Mouse (Mus musculus) limb, embryonic 11.5 days (tissue): ENCODE data around the gene Sema6d. TPM values are rescaled to one million over a fixed set of nuclear protein-coding genes. Genes with fewer than 3 reads are reported as not detected.

ENCODE experiments used
- ATAC-seq: fragments of 200-750 bp; cut with Nextera tagmentation; 2 replicates; pipeline ENCODE4 v1.8.0; 2017; ENCODE audit warnings: low read depth; ENCODE audit not compliant: insufficient number of reproducible peaks, low FRiP score, low TSS enrichment
- DNase-seq: peaks from one replicate; pipeline ENCODE4 v3.0.0-alpha.2; 2015; ENCODE audit warnings: low spot score
- H3K27ac ChIP-seq: fragments of 300-500 bp; sonication (generic); replicated peaks from 2 replicates; pipeline ENCODE4 v1.5.1; 2014; ENCODE audit warnings: low read depth, mild to moderate bottlenecking, low read length
- H3K27me3 ChIP-seq: fragments of 300-500 bp; sonication (generic); 2 replicates; pipeline ENCODE4 v1.6.1; 2014; ENCODE audit warnings: mild to moderate bottlenecking, low read length, mixed read lengths; ENCODE audit not compliant: control insufficient read depth, insufficient read depth
- H3K36me3 ChIP-seq: fragments of 300-500 bp; sonication (generic); 2 replicates; pipeline ENCODE4 v1.6.1; 2014; ENCODE audit warnings: mild to moderate bottlenecking, low read length, moderate library complexity, mixed read lengths; ENCODE audit not compliant: control insufficient read depth, insufficient read depth
- H3K4me1 ChIP-seq: fragments of 300-500 bp; sonication (generic); 2 replicates; pipeline ENCODE4 v1.6.1; 2014; ENCODE audit warnings: low read length, mixed read lengths; ENCODE audit not compliant: control insufficient read depth, insufficient read depth
- H3K4me2 ChIP-seq: fragments of 300-500 bp; sonication (generic); 2 replicates; pipeline ENCODE4 v1.6.1; 2014; ENCODE audit warnings: low read depth, mild to moderate bottlenecking, moderate library complexity; ENCODE audit not compliant: severe bottlenecking
- H3K4me3 ChIP-seq: fragments of 300-500 bp; sonication (generic); 2 replicates; pipeline ENCODE4 v1.5.1; 2014; ENCODE audit warnings: low read depth, low read length
- H3K9ac ChIP-seq: fragments of 300-500 bp; sonication (generic); 2 replicates; pipeline ENCODE4 v1.6.1; 2014; ENCODE audit warnings: mild to moderate bottlenecking, low read length
- H3K9me3 ChIP-seq: fragments of 300-500 bp; sonication (generic); 2 replicates; pipeline ENCODE4 v1.6.1; 2016; ENCODE audit warnings: low read length; ENCODE audit not compliant: control insufficient read depth
- WGBS: fragments of 180-500 bp; shearing (Covaris S2); extraction: QIAGEN DNeasy Blood & Tissue Kit; methylation state at CpG from one replicate; pipeline ENCODE4 v1.1.7; 2014; 5-methylcytosine and 5-hydroxymethylcytosine counted together
- polyA plus RNA-seq: library from polyadenylated mRNA; unstranded; fragments of >200 nt; fragmentation: Nextera tagmentation; extraction: Ambion mirVana; gene quantifications from 2 replicates; pipeline ENCODE4 v1.2.1, GENCODE M21; 2014

Sema6d gene
- polyA plus RNA-seq = 6.2 and 6.8 TPM in 2 replicates

- Histone ChIP-seq H3K9ac (no peak within 1 kb of the TSS), H3K36me3 (no peaks in the 10 kb centered on the region), H3K27me3 (peaks cover 31% of the 10 kb centered on the region), H3K4me3 (peak within 1 kb of the TSS; percentile 28), H3K4me1 (peaks cover 5% of the 10 kb centered on the region; the same call in 1 of the 2 replicates), H3K27ac (no peak within 1 kb of the TSS), H3K9me3 (no peaks in the 10 kb centered on the region), H3K4me2 (peak within 1 kb of the TSS; percentile 87)
- WGBS = 2% methylated on average over 28 of the region's 29 CpGs
- DNase-seq (peak; percentile 51), ATAC-seq (peak; percentile 71)
Observed at GRCm38 (mm10) chr2:124089813-124090230, at the start of gene Sema6d. Sema6d (plus strand) TSS chr2:124089969.

- no peaks in the 10 kb centered on the region for H3K27me3 ChIP-seq
- H3K4me2 ChIP-seq = no peak overlapping the region
- ATAC-seq (no peak), DNase-seq (no peak)
- H3K4me1 ChIP-seq = no peaks in the 10 kb centered on the region
- no peaks in the 10 kb centered on the region for H3K9me3 ChIP-seq
- 75% methylated on average over 3 of the region's 3 CpGs for WGBS
- H3K36me3 ChIP-seq = no peaks in the 10 kb centered on the region
- H3K9ac ChIP-seq = no peak overlapping the region
- H3K27ac ChIP-seq = no peak overlapping the region
- no peak overlapping the region for H3K4me3 ChIP-seq
Observed at GRCm38 (mm10) chr2:124059910-124060309, 29.9 kb upstream of the Sema6d start.

GRCm38 (mm10) chr2:124068380-124068779 is 21.4 kb upstream of the Sema6d start:
- H3K9me3 ChIP-seq = no peaks in the 10 kb centered on the region
- H3K4me2 ChIP-seq = no peak overlapping the region
- no peak overlapping the region for H3K4me3 ChIP-seq
- H3K9ac ChIP-seq = no peak overlapping the region
- H3K27me3 ChIP-seq = no peaks in the 10 kb centered on the region
- no peak overlapping the region for H3K27ac ChIP-seq
- ATAC-seq = no peak
- no peaks in the 10 kb centered on the region for H3K4me1 ChIP-seq
- H3K36me3 ChIP-seq = no peaks in the 10 kb centered on the region
- 89% methylated on average over 4 of the region's 4 CpGs for WGBS
- no peak for DNase-seq

DNA sequence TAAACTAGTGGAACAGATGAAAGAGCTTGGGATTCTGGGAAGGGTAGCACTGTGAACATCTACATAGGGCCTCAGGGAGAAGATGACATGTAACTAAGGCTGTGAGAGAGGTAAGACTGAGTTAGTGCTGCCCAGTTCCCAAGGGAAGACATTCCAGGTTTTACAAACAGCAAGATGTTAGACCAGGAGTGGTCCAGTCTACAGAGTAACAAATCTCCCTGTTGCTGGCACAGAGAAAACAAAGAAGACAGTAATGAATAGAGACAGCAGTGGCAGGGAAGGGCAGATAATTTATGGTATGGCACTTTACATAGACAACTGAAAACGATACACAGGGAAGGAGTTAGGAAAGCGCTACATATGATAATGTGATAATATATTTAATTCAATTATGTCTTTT is 19.1 kb upstream of the Sema6d start:
- no peaks in the 10 kb centered on the region for H3K36me3 ChIP-seq
- H3K27ac ChIP-seq = no peak overlapping the region
- 45% methylated on average over 2 of the region's 2 CpGs for WGBS
- H3K4me1 ChIP-seq = no peaks in the 10 kb centered on the region
- no peaks in the 10 kb centered on the region for H3K9me3 ChIP-seq
- no peaks in the 10 kb centered on the region for H3K27me3 ChIP-seq
- ATAC-seq (no peak), DNase-seq (no peak)
- H3K4me3 ChIP-seq = no peak overlapping the region
- no peak overlapping the region for H3K9ac ChIP-seq
- H3K4me2 ChIP-seq = no peak overlapping the region

GRCm38 (mm10) chr2:124071380-124071779 is 18.4 kb upstream of the Sema6d start:
- H3K9ac ChIP-seq = no peak overlapping the region
- no peaks in the 10 kb centered on the region for H3K4me1 ChIP-seq
- DNase-seq = no peak
- no peaks in the 10 kb centered on the region for H3K9me3 ChIP-seq
- H3K27ac ChIP-seq = no peak overlapping the region
- H3K4me3 ChIP-seq = no peak overlapping the region
- H3K36me3 ChIP-seq = no peaks in the 10 kb centered on the region
- H3K4me2 ChIP-seq = no peak overlapping the region
- no peak for ATAC-seq
- H3K27me3 ChIP-seq = no peaks in the 10 kb centered on the region
- 0% methylated on average over 2 of the region's 2 CpGs for WGBS

DNA sequence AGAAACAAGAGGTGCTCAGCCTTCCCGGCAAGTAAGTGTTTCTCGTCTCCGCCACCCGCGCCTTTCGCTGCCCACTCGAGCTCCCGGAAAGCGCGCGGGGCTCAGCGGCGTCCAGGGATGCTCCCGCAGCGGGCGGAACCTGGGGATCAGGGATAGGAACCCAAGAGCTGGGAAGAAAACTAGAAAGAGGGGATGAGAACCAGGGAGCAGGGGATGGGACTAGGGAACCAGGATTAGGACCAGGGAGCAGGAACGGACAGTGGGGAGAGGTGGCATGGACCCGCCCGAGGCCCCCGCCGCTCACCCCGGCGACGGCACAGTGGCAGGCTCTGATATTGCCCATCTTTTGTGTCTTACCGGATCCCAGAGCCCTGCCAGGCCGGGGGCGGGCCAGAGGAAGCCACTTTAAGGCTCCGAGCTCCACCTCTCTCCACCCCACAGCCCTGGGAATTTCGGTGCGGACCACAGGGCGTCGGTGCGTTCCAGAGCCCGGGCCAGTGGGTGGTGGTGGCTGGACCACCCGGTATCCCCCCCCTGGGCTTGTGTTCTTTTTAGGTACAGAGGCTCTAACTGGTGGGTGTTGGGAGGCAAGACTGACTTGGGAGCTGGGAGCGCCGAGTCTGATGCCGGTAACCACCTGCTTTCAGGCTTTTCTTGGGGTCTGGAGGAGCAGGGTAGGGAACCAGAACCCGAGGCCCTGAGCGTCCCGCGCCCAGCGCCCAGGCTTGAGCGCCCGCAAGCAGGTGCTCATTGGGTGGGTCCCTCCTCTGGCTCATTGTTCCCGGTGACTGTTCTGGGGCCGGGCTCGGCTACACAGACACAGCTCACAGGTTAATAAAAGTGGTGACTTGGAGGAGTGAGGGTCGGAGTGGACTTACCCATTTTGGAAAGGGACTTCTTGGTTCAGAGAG is 717 bp downstream of the Sema6d start:
- no peaks in the 10 kb centered on the region for H3K36me3 ChIP-seq
- no peak overlapping the region for H3K27ac ChIP-seq
- peaks cover 5% of the 10 kb centered on the region; the same call in 1 of the 2 replicates for H3K4me1 ChIP-seq
- no peaks in the 10 kb centered on the region for H3K9me3 ChIP-seq
- H3K4me3 ChIP-seq = peak overlapping the region; percentile 28
- peaks cover 31% of the 10 kb centered on the region for H3K27me3 ChIP-seq
- WGBS = 2% methylated on average over 41 of the region's 49 CpGs
- ATAC-seq (peak; percentile 52; the same call in 1 of the 2 replicates), DNase-seq (peak; percentile 41)
- peak overlapping the region; percentile 87 for H3K4me2 ChIP-seq
- no peak overlapping the region for H3K9ac ChIP-seq

DNA sequence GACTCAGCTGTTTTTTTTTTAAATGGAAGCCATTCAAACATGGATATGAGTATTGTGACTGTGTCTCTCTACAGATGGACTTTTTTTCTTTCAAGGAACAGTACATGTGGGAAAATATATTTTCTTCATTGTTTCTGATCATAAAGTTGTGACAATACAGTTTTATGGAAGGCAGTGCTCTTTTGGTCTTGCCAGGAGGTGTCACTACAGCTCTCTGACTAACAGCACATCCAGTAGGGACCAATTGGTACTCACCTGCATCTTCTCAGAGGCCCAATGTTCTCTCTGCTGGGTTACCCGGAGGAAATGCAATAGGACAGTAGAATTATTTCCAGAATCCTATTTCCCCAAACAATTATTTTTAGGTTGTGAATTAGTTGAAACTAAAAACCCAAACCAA is 9.9 kb downstream of the Sema6d start:
- DNase-seq = no peak
- Histone ChIP-seq H3K27ac (no peak overlapping the region), H3K9me3 (no peaks in the 10 kb centered on the region), H3K4me3 (no peak overlapping the region), H3K9ac (no peak overlapping the region), H3K4me1 (no peaks in the 10 kb centered on the region), H3K4me2 (no peak overlapping the region), H3K27me3 (no peaks in the 10 kb centered on the region), H3K36me3 (no peaks in the 10 kb centered on the region)
- 41% methylated on average over 1 of the region's 1 CpGs for WGBS
- no peak for ATAC-seq

GRCm38 (mm10) chr2:124100486-124101200 is 10.9 kb downstream of the Sema6d start:
- no peak overlapping the region for H3K4me3 ChIP-seq
- no peaks in the 10 kb centered on the region for H3K27me3 ChIP-seq
- H3K36me3 ChIP-seq = no peaks in the 10 kb centered on the region
- no peak overlapping the region for H3K4me2 ChIP-seq
- no peaks in the 10 kb centered on the region for H3K4me1 ChIP-seq
- 25% methylated on average over 9 of the region's 9 CpGs for WGBS
- ATAC-seq (0 out of 2 replicates have a peak, but pooled peaks have one; percentile 21), DNase-seq (peak; percentile 69)
- H3K9ac ChIP-seq = no peak overlapping the region
- H3K9me3 ChIP-seq = no peaks in the 10 kb centered on the region
- H3K27ac ChIP-seq = no peak overlapping the region
